Mouse (Mus musculus) forebrain, embryonic 10.5 days (tissue): Measurements from ENCODE around the gene Tgfa. TPM values are rescaled to one million over a fixed set of nuclear protein-coding genes. Genes with fewer than 3 reads are reported as not detected.

Source experiments
- DNase-seq: peaks from one replicate; pipeline ENCODE4 v3.0.0-alpha.2; 2017; ENCODE audit warnings: low spot score; ENCODE audit errors: extremely low spot score
- H3K27ac ChIP-seq: fragments of 300-500 bp; sonication (generic); 2 replicates; pipeline ENCODE4 v1.5.1; 2016; ENCODE audit warnings: mild to moderate bottlenecking
- H3K27me3 ChIP-seq: fragments of 300-500 bp; sonication (generic); 2 replicates; pipeline ENCODE4 v1.6.1; 2016; ENCODE audit warnings: mild to moderate bottlenecking; ENCODE audit not compliant: poor library complexity, severe bottlenecking
- H3K36me3 ChIP-seq: fragments of 300-500 bp; sonication (generic); replicated peaks from 2 replicates; pipeline ENCODE4 v1.6.1; 2016; ENCODE audit warnings: mild to moderate bottlenecking, moderate library complexity
- H3K4me1 ChIP-seq: fragments of 300-500 bp; sonication (generic); 2 replicates; pipeline ENCODE4 v1.6.1; 2016
- H3K4me3 ChIP-seq: fragments of 300-500 bp; sonication (generic); 2 replicates; pipeline ENCODE4 v1.5.1; 2016; ENCODE audit warnings: mild to moderate bottlenecking, moderate library complexity
- H3K9me3 ChIP-seq: fragments of 300-500 bp; sonication (generic); 2 replicates; pipeline ENCODE4 v1.6.1; 2016; ENCODE audit warnings: mild to moderate bottlenecking, moderate library complexity
- WGBS: fragments of 180-500 bp; shearing (Covaris S2); methylation state at CpG from one replicate; pipeline ENCODE4 v1.1.7; 2016; 5-methylcytosine and 5-hydroxymethylcytosine counted together
- polyA plus RNA-seq: library from polyadenylated mRNA; unstranded; fragments of >200 nt; fragmentation: Nextera tagmentation; extraction: Ambion mirVana; gene quantifications from 2 replicates; pipeline ENCODE4 v1.2.1, GENCODE M21; 2016

Gene Tgfa
- polyA plus RNA-seq, 1 experiment from 2014 or later, result 1.2 TPM

GRCm38 (mm10) chr6:86196034-86196433 lies 1.0 kb downstream of the Tgfa start:
- 7% methylated on average over 14 of the region's 14 CpGs for WGBS
- Histone ChIP-seq H3K36me3 (no peaks in the 10 kb centered on the region), H3K4me3 (peak overlapping the region; percentile 78), H3K4me1 (peaks cover 34% of the 10 kb centered on the region), H3K9me3 (no peaks in the 10 kb centered on the region), H3K27ac (no peak overlapping the region), H3K27me3 (peaks cover 68% of the 10 kb centered on the region)
- DNase-seq, result peak; percentile 20

- Histone ChIP-seq H3K27ac (no peak overlapping the region), H3K9me3 (no peaks in the 10 kb centered on the region), H3K36me3 (no peaks in the 10 kb centered on the region), H3K4me3 (no peak overlapping the region), H3K4me1 (peaks cover 34% of the 10 kb centered on the region), H3K27me3 (peaks cover 68% of the 10 kb centered on the region)
- DNase-seq, result no peak
- 45% methylated on average over 11 of the region's 11 CpGs for WGBS
These were observed 2.3 kb downstream of the Tgfa start for GRCm38 (mm10) chr6:86197150-86197862.

- H3K27me3 ChIP-seq, result peaks cover 36% of the 10 kb centered on the region
These were observed 5.9 kb downstream of the Tgfa start for GRCm38 (mm10) chr6:86200934-86201333.

GRCm38 (mm10) chr6:86203101-86203500 lies 8.1 kb downstream of the Tgfa start:
- WGBS, result 83% methylated on average over 7 of the region's 7 CpGs
- Histone ChIP-seq H3K9me3 (0 out of 2 replicates have a peak, but pooled peaks cover 3% of the 10 kb centered on the region), H3K4me3 (no peak overlapping the region), H3K36me3 (no peaks in the 10 kb centered on the region), H3K27ac (no peak overlapping the region), H3K27me3 (peaks cover 18% of the 10 kb centered on the region), H3K4me1 (no peaks in the 10 kb centered on the region)
- DNase-seq, result no peak

More at GRCm38 (mm10) chr6:86200934-86201333, 5.9 kb downstream of the Tgfa start:
- Histone ChIP-seq H3K36me3 (no peaks in the 10 kb centered on the region), H3K4me1 (peaks cover 19% of the 10 kb centered on the region), H3K9me3 (0 out of 2 replicates have a peak, but pooled peaks cover 3% of the 10 kb centered on the region), H3K4me3 (no peak overlapping the region), H3K27ac (no peak overlapping the region)
- 82% methylated on average over 5 of the region's 5 CpGs for WGBS
- DNase-seq, result no peak

GRCm38 (mm10) chr6:86206014-86206413 lies 11.0 kb downstream of the Tgfa start:
- DNase-seq, result no peak
- Histone ChIP-seq H3K27ac (no peak overlapping the region), H3K4me3 (no peak overlapping the region), H3K4me1 (peaks cover 22% of the 10 kb centered on the region), H3K9me3 (0 out of 2 replicates have a peak, but pooled peaks cover 3% of the 10 kb centered on the region), H3K27me3 (peaks cover 23% of the 10 kb centered on the region), H3K36me3 (no peaks in the 10 kb centered on the region)
- 86% methylated on average over 6 of the region's 6 CpGs for WGBS

GRCm38 (mm10) chr6:86206985-86207384 lies 12.0 kb downstream of the Tgfa start:
- DNase-seq, result no peak
- Histone ChIP-seq H3K36me3 (no peaks in the 10 kb centered on the region), H3K4me1 (peaks cover 29% of the 10 kb centered on the region), H3K9me3 (0 out of 2 replicates have a peak, but pooled peaks cover 3% of the 10 kb centered on the region), H3K27ac (no peak overlapping the region), H3K4me3 (no peak overlapping the region), H3K27me3 (peaks cover 23% of the 10 kb centered on the region)
- WGBS, result 88% methylated on average over 12 of the region's 12 CpGs

GRCm38 (mm10) chr6:86209133-86210016 lies 14.4 kb downstream of the Tgfa start:
- H3K27ac ChIP-seq, result 0 out of 2 replicates have a peak overlapping the region, but pooled peaks have one; percentile 35
- peaks cover 23% of the 10 kb centered on the region for H3K27me3 ChIP-seq
- 0 out of 2 replicates have a peak, but pooled peaks cover under 1% of the 10 kb centered on the region for H3K9me3 ChIP-seq
- H3K4me3 ChIP-seq, result peak overlapping the region; percentile 20; the same call in 1 of the 2 replicates
- peak; percentile 34 for DNase-seq
- no peaks in the 10 kb centered on the region for H3K36me3 ChIP-seq
- 30% methylated on average over 17 of the region's 17 CpGs for WGBS
- H3K4me1 ChIP-seq, result peaks cover 29% of the 10 kb centered on the region

GRCm38 (mm10) chr6:86210017-86210408 lies 15.0 kb downstream of the Tgfa start:
- no peaks in the 10 kb centered on the region for H3K9me3 ChIP-seq
- H3K36me3 ChIP-seq, result no peaks in the 10 kb centered on the region
- no peak for DNase-seq
- no peak overlapping the region for H3K27ac ChIP-seq
- WGBS, result 65% methylated on average over 6 of the region's 6 CpGs
- H3K27me3 ChIP-seq, result peaks cover 23% of the 10 kb centered on the region
- peaks cover 29% of the 10 kb centered on the region for H3K4me1 ChIP-seq
- peak overlapping the region; percentile 20; the same call in 1 of the 2 replicates for H3K4me3 ChIP-seq

GRCm38 (mm10) chr6:86210619-86211018 lies 15.6 kb downstream of the Tgfa start:
- DNase-seq, result no peak
- 70% methylated on average over 3 of the region's 3 CpGs for WGBS
- H3K27ac ChIP-seq, result peak overlapping the region; percentile 72
- no peaks in the 10 kb centered on the region for H3K36me3 ChIP-seq
- peaks cover 23% of the 10 kb centered on the region for H3K27me3 ChIP-seq
- no peaks in the 10 kb centered on the region for H3K9me3 ChIP-seq
- H3K4me3 ChIP-seq, result no peak overlapping the region
- peaks cover 29% of the 10 kb centered on the region for H3K4me1 ChIP-seq

GRCm38 (mm10) chr6:86211081-86211763 lies 16.2 kb downstream of the Tgfa start:
- Histone ChIP-seq H3K36me3 (no peaks in the 10 kb centered on the region), H3K27me3 (peaks cover 23% of the 10 kb centered on the region), H3K27ac (peak overlapping the region; percentile 72), H3K9me3 (no peaks in the 10 kb centered on the region), H3K4me3 (no peak overlapping the region), H3K4me1 (peaks cover 29% of the 10 kb centered on the region)
- DNase-seq, result peak; percentile 20
- WGBS, result 50% methylated on average over 12 of the region's 12 CpGs

GRCm38 (mm10) chr6:86212871-86213640 lies 18.0 kb downstream of the Tgfa start:
- 87% methylated on average over 3 of the region's 3 CpGs for WGBS

GRCm38 (mm10) chr6:86218066-86218465 lies 23.0 kb downstream of the Tgfa start:
- no peak overlapping the region for H3K27ac ChIP-seq
- peaks cover 10% of the 10 kb centered on the region; the same call in 1 of the 2 replicates for H3K4me1 ChIP-seq
- no peak overlapping the region for H3K4me3 ChIP-seq
- 86% methylated on average over 2 of the region's 2 CpGs for WGBS
- DNase-seq, result no peak
- no peaks in the 10 kb centered on the region for H3K27me3 ChIP-seq
- H3K36me3 ChIP-seq, result no peaks in the 10 kb centered on the region
- no peaks in the 10 kb centered on the region for H3K9me3 ChIP-seq

More at GRCm38 (mm10) chr6:86212871-86213640, 18.0 kb downstream of the Tgfa start:
- Histone ChIP-seq H3K36me3 (no peaks in the 10 kb centered on the region), H3K9me3 (no peaks in the 10 kb centered on the region), H3K27ac (no peak overlapping the region), H3K4me1 (peaks cover 29% of the 10 kb centered on the region), H3K4me3 (no peak overlapping the region), H3K27me3 (peaks cover 19% of the 10 kb centered on the region)
- no peak for DNase-seq
